Mouse (Mus musculus) adrenal gland, adult 2 months (tissue): ENCODE data around the gene Patj. TPM values are rescaled to one million over a fixed set of nuclear protein-coding genes. Genes with fewer than 3 reads are reported as not detected.

Experiments
- DNase-seq: peaks from one replicate; pipeline ENCODE4 v3.0.0; 2021
- polyA plus RNA-seq: library from polyadenylated mRNA; depleted of rRNA; stranded (reverse); fragments of >200 nt; gene quantifications from 2 replicates; pipeline ENCODE4 v1.2.3, GENCODE M21; 2012
- total RNA-seq, 2 experiments: library from RNA; stranded (reverse); gene quantifications; 2 replicates each; pipeline ENCODE4 v1.2.3; 2021

Gene Patj
- total and polyA plus RNA-seq, 3 experiments = 0.86 to 4.6 (median 4.0) TPM

- DNase-seq = peak; percentile 53
Observed at GRCm38 (mm10) chr4:98509939-98510338, 114.4 kb downstream of the Patj start.

GRCm38 (mm10) chr4:98511296-98511695 lies 115.7 kb downstream of the Patj start:
- peak; percentile 50 for DNase-seq

GRCm38 (mm10) chr4:98511964-98512743 lies 116.6 kb downstream of the Patj start:
- no peak for DNase-seq

GRCm38 (mm10) chr4:98520492-98520891 lies 124.9 kb downstream of the Patj start:
- no peak for DNase-seq

- no peak for DNase-seq
Observed at GRCm38 (mm10) chr4:98524525-98524924, 128.9 kb downstream of the Patj start.

- DNase-seq = no peak
Observed at GRCm38 (mm10) chr4:98535446-98535845, 139.9 kb downstream of the Patj start.

GRCm38 (mm10) chr4:98541591-98541990 lies 146.0 kb downstream of the Patj start:
- DNase-seq = no peak

GRCm38 (mm10) chr4:98543001-98543400 lies 147.4 kb downstream of the Patj start:
- DNase-seq = no peak

- peak; percentile 4 for DNase-seq
Observed at GRCm38 (mm10) chr4:98545376-98545775, 149.8 kb downstream of the Patj start.

- DNase-seq = no peak
Observed at GRCm38 (mm10) chr4:98546456-98547176, 151.0 kb downstream of the Patj start.

- no peak for DNase-seq
Observed at GRCm38 (mm10) chr4:98549491-98549890, 153.9 kb downstream of the Patj start.

GRCm38 (mm10) chr4:98550116-98550515 lies 154.5 kb downstream of the Patj start:
- no peak for DNase-seq

- DNase-seq = no peak
Observed at GRCm38 (mm10) chr4:98555666-98556065, 160.1 kb downstream of the Patj start.

GRCm38 (mm10) chr4:98556449-98556848 lies 160.9 kb downstream of the Patj start:
- DNase-seq = no peak

GRCm38 (mm10) chr4:98557192-98557591 lies 161.6 kb downstream of the Patj start:
- DNase-seq = no peak

- no peak for DNase-seq
Observed at GRCm38 (mm10) chr4:98560196-98560830, 164.7 kb downstream of the Patj start.

- no peak for DNase-seq
Observed at GRCm38 (mm10) chr4:98563082-98563481, 167.5 kb downstream of the Patj start.

GRCm38 (mm10) chr4:98563506-98564195 lies 168.1 kb downstream of the Patj start:
- DNase-seq = no peak

- DNase-seq = no peak
Observed at GRCm38 (mm10) chr4:98564196-98564865, 168.7 kb downstream of the Patj start.

GRCm38 (mm10) chr4:98566741-98567140 lies 171.2 kb downstream of the Patj start:
- no peak for DNase-seq

GRCm38 (mm10) chr4:98567457-98567856 lies 171.9 kb downstream of the Patj start:
- DNase-seq = no peak

GRCm38 (mm10) chr4:98569904-98570303 lies 174.3 kb downstream of the Patj start:
- no peak for DNase-seq
